Mouse (Mus musculus) heart, embryonic 10.5 days (tissue): ENCODE measurements around the gene Gm5089. TPM values are rescaled to one million over a fixed set of nuclear protein-coding genes. Genes with fewer than 3 reads are reported as not detected.

ENCODE experiments used
- DNase-seq: peaks from one replicate; pipeline ENCODE4 v3.0.0-alpha.2; 2017; ENCODE audit warnings: low spot score
- H3K27ac ChIP-seq: fragments of 300-500 bp; sonication (generic); 2 replicates; pipeline ENCODE4 v1.5.1; 2016; ENCODE audit warnings: mild to moderate bottlenecking
- H3K27me3 ChIP-seq: fragments of 300-500 bp; sonication (generic); 2 replicates; pipeline ENCODE4 v1.6.1; 2016; ENCODE audit warnings: mild to moderate bottlenecking; ENCODE audit not compliant: poor library complexity, insufficient read depth, severe bottlenecking
- H3K36me3 ChIP-seq: fragments of 300-500 bp; sonication (generic); 2 replicates; pipeline ENCODE4 v1.6.1; 2016; ENCODE audit warnings: mild to moderate bottlenecking, moderate library complexity
- H3K4me1 ChIP-seq: fragments of 300-500 bp; sonication (generic); 2 replicates; pipeline ENCODE4 v1.6.1; 2016; ENCODE audit warnings: mild to moderate bottlenecking
- H3K4me3 ChIP-seq: fragments of 300-500 bp; sonication (generic); 2 replicates; pipeline ENCODE4 v1.5.1; 2016; ENCODE audit warnings: mild to moderate bottlenecking, moderate library complexity
- H3K9me3 ChIP-seq: fragments of 300-500 bp; sonication (generic); 2 replicates; pipeline ENCODE4 v1.6.1; 2016; ENCODE audit warnings: mild to moderate bottlenecking, moderate library complexity
- WGBS: fragments of 180-500 bp; shearing (Covaris S2); methylation state at CpG from one replicate; pipeline ENCODE4 v1.1.7; 2016; 5-methylcytosine and 5-hydroxymethylcytosine counted together
- polyA plus RNA-seq: library from polyadenylated mRNA; unstranded; fragments of >200 nt; fragmentation: Nextera tagmentation; extraction: Ambion mirVana; gene quantifications from 2 replicates; pipeline ENCODE4 v1.2.1, GENCODE M21; 2016

The Gm5089 gene
- not detected in 2 replicates for polyA plus RNA-seq

DNA sequence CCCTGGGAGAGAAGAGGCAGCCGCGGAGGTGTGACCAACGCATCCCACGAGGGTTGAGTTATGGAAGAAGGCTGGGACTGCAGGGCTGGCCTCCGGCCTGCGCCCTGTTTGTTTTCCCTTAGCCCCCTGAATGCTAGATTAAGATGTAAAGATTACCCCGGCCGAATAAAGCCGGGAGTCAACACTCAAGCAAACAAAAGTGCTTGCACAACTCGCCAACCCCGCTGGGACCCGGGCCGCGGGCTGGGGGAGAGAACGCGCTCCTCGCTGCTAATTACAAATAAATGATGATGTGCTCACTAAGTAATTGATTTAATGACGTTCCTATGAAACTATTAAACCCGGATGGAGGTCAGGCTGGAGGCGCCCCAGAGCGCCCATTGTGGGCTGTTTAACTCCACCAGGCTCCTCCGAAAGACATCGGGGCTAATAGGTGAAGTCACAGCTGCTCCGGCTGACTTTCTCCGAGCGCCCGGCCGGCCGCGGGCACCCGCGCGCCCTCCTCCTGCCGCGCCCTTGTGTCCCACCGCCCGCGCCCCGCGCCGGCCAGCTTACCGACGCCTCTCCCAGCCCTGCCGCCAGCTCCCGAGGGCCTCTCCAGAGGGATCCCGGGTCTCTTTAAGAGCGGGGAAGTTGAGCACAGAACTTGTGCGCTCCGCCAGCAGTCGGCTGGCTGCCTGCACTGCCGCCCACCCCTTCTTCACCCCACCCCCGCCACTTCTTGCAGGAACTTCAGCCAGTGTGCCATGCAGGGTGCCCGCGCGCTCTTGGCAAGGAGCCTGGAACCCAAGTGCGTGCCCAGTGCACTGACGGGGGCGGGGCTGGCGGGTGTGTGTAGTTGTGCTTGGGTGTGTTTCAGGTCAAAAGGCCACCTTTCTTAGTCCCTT, at the start of gene Gm5089:
Gene Gm5089, minus strand, starts transcription at position 620 of the 887 bp plus-strand sequence.
- 1% methylated on average over 58 of the region's 59 CpGs for WGBS
- H3K27ac ChIP-seq, result peak within 1 kb of the TSS; percentile 47; the same call in 1 of the 2 replicates
- H3K4me1 ChIP-seq, result peaks cover 26% of the 10 kb centered on the region
- peak within 1 kb of the TSS; percentile 65 for H3K4me3 ChIP-seq
- DNase-seq, result no peak
- H3K27me3 ChIP-seq, result peaks cover 93% of the 10 kb centered on the region
- no peaks in the 10 kb centered on the region for H3K9me3 ChIP-seq
- no peaks in the 10 kb centered on the region for H3K36me3 ChIP-seq

DNA sequence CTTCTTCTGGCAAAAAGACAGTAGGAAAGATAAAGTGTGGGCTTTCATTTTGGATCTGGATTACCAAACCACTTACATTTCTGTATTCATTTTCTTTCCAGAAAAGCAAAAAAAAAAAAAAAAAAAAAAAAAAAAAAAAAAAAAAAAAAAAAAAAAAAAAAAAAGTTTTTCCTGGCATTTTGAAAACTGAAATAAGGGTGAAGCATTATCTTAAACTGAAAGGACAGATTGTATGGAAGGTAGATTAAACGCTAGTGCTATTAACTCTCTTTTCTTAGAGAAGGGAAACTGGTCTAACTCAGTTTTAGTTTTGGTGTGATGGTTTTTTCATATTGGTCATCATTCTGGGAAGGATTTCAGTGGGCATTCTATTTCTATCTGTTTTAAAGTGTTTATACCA, 41.1 kb upstream of the Gm5089 start:
- no peak for DNase-seq
- H3K27me3 ChIP-seq, result peaks cover 66% of the 10 kb centered on the region
- H3K4me3 ChIP-seq, result no peak overlapping the region
- H3K27ac ChIP-seq, result no peak overlapping the region
- 0 out of 2 replicates have a peak, but pooled peaks cover 5% of the 10 kb centered on the region for H3K4me1 ChIP-seq
- 61% methylated on average over 1 of the region's 1 CpGs for WGBS
- no peaks in the 10 kb centered on the region for H3K36me3 ChIP-seq
- no peaks in the 10 kb centered on the region for H3K9me3 ChIP-seq

DNA sequence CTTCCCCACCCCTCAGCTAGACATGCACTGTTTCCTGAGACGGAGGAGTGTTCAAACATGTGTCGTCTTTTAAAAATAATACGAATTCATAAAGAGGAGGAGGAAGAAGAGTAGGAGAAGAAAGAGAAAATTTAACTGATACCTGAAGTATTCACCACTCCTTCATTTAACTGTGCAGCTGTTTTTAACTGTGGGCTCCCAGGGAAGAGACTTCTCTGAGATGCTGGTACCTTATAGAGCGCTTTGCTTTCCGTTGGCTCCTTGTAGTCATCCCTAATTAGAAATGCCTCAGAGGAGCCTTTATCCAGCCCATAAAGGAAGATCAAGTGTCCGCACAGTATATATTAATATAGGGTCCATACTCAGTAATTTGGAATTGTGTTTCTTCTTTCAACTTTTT, 40.6 kb upstream of the Gm5089 start:
- WGBS, result 67% methylated on average over 6 of the region's 6 CpGs
- peak; percentile 6 for DNase-seq
- no peak overlapping the region for H3K27ac ChIP-seq
- peaks cover 71% of the 10 kb centered on the region for H3K27me3 ChIP-seq
- 0 out of 2 replicates have a peak, but pooled peaks cover 5% of the 10 kb centered on the region for H3K4me1 ChIP-seq
- H3K9me3 ChIP-seq, result no peaks in the 10 kb centered on the region
- H3K4me3 ChIP-seq, result no peak overlapping the region
- H3K36me3 ChIP-seq, result no peaks in the 10 kb centered on the region

DNA sequence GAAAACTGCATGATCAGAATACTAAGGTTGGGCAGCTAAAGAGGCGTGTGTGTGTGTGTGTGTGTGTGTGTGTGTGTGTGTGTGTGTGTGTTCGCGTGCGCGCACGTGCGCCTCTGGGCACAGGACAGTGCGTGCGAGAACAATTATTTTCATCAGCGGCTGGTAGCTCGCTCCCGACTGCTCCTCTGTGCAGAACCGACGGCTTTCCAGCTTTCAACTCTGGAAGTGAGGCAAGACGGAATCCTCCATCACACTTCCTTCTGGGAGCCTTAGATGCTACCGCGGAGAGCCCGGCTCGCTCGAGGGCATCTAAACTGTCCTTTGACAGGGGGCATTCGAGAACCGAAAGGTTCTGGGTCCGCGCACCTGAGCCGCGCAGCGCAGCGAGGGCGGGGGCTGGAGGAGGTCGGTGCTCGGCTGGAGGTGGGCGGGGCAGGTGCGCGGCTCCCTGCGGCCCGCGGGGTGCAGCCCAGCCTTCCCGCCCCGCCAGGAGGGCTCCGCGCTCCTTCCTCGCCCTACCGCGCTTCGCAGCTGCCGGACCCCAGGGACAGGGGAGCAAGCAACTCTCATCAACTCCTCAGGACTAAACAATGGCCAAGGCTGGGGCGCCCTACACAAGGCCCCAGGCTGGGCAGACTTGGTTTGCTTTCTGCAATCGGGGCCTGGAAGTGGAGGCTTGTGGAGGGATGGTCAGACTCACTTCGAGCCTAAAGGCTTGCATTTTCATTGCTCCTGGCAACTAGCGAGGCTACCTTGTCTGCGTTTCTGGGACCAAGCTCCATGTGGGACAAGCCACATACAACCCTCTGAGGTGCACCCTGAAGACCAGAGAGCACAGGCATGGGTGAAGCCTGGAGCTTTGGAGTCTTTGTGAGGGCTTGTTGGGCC, 39.8 kb upstream of the Gm5089 start, which contains the start of gene Gm10837:
Gene Gm10837, plus strand, starts transcription at position 146 of the 888 bp plus-strand sequence.
- DNase-seq, result peak; percentile 74
- no peak within 1 kb of the TSS for H3K27ac ChIP-seq
- under 1% methylated on average over 51 of the region's 51 CpGs for WGBS
- H3K27me3 ChIP-seq, result peaks cover 80% of the 10 kb centered on the region
- peak within 1 kb of the TSS; percentile 51 for H3K4me3 ChIP-seq
- no peaks in the 10 kb centered on the region for H3K36me3 ChIP-seq
- 0 out of 2 replicates have a peak, but pooled peaks cover 5% of the 10 kb centered on the region for H3K4me1 ChIP-seq
- no peaks in the 10 kb centered on the region for H3K9me3 ChIP-seq

DNA sequence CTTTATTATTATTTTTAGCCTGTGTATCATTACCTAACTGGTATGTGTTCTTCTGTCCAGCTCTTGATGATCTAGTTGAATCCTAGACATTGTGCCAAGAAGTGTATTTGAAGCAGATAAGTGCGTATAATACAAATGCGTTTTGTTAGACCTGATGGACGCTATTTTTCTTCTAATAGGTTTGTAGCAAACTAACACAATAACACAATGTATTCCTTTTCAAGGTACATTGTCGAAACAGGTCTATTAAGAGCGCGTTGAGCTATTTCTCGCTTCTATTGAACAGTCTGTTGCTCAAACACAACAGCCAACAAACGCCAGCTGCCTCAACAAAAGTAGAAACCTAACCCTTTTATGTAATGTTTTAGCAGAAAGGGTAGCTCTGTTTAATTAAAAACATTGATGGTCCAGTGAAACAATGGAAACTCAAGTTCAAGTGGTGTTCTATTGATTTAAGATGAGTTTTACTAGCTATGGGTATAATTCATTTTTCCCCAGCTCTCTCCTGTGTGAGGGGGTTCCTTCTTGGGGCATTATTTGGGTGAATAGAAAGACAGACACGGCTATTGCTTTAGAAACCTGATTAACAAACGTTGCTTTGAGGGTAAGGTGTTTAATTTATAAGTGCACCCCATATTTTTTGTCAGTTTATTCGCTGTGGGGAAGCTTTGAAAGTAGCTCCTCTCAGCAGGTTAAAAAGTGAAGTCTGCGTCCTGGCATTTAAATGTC, 38.9 kb upstream of the Gm5089 start:
- no peak overlapping the region for H3K4me3 ChIP-seq
- 4% methylated on average over 12 of the region's 12 CpGs for WGBS
- no peak overlapping the region for H3K27ac ChIP-seq
- H3K27me3 ChIP-seq, result peaks cover 88% of the 10 kb centered on the region
- DNase-seq, result peak; percentile 30
- no peaks in the 10 kb centered on the region for H3K9me3 ChIP-seq
- H3K36me3 ChIP-seq, result no peaks in the 10 kb centered on the region
- 0 out of 2 replicates have a peak, but pooled peaks cover 5% of the 10 kb centered on the region for H3K4me1 ChIP-seq

DNA sequence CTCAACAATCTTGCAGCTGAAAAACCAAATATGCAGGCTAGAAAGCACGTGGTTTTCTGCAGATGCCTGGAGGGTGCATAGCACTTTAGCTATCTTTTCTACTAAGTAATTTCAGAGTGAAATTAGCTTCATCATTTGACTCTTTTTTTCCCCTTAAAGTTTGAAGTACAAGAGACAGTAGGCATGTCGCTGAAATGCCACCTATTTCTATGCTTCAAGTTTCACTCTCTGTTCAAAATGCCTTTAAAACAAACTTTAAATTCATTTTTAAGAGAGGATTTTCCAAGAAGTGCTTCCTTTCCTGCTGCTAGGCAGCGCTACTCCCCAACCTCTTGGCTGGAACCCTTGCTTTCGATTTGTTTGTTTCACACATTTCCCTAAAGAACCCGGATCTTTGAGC, 38.1 kb upstream of the Gm5089 start:
- Histone ChIP-seq H3K36me3 (no peaks in the 10 kb centered on the region), H3K4me3 (no peak overlapping the region), H3K4me1 (0 out of 2 replicates have a peak, but pooled peaks cover 5% of the 10 kb centered on the region), H3K27me3 (peaks cover 94% of the 10 kb centered on the region), H3K27ac (no peak overlapping the region), H3K9me3 (no peaks in the 10 kb centered on the region)
- WGBS, result under 1% methylated on average over 5 of the region's 5 CpGs
- peak; percentile 48 for DNase-seq

DNA sequence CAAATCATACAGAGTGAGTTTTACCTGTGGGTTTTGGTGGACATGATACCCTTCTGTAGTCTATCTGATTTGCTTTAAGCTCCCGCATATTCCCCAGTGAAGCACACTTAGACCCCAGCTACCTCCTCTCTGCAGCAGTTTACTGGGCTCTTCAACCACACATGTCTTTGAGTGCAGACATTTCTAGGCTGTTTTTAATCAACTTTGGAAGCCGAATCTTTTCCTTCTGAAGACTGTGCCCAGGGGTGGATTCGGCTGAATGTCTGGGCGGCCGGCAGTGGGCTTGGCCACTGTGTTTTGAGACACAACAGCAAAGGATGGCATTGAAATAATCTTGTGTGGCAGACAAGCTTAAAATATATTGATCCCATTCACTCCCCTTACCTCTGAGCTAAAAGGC, 36.5 kb upstream of the Gm5089 start:
- no peaks in the 10 kb centered on the region for H3K36me3 ChIP-seq
- H3K27ac ChIP-seq, result no peak overlapping the region
- H3K9me3 ChIP-seq, result no peaks in the 10 kb centered on the region
- peaks cover 95% of the 10 kb centered on the region for H3K27me3 ChIP-seq
- H3K4me3 ChIP-seq, result no peak overlapping the region
- H3K4me1 ChIP-seq, result 0 out of 2 replicates have a peak, but pooled peaks cover 5% of the 10 kb centered on the region
- WGBS, result 5% methylated on average over 5 of the region's 5 CpGs
- peak; percentile 69 for DNase-seq

DNA sequence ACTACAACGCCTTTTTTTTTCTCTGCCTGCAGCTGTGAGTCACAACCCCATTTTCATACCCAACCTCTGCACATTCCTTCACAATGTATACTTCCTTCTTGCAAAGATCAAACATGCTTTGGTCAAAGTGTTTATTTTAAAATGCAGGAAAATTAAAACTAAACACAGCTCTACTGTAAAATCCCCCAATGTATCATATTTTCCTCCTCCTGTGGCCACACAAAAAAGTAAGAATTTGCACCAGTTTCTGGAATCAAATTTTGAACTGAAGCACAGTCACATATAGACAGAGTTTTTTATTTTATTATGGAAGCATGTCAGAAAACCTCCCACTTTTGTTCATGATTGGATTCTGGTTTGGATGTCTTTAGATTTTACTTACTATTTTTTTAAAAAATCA, 35.7 kb upstream of the Gm5089 start:
- H3K4me1 ChIP-seq, result 0 out of 2 replicates have a peak, but pooled peaks cover 5% of the 10 kb centered on the region
- DNase-seq, result peak; percentile 5
- H3K4me3 ChIP-seq, result no peak overlapping the region
- 23% methylated on average over 1 of the region's 1 CpGs for WGBS
- H3K27me3 ChIP-seq, result peaks cover 99% of the 10 kb centered on the region
- H3K36me3 ChIP-seq, result no peaks in the 10 kb centered on the region
- H3K27ac ChIP-seq, result no peak overlapping the region
- no peaks in the 10 kb centered on the region for H3K9me3 ChIP-seq

DNA sequence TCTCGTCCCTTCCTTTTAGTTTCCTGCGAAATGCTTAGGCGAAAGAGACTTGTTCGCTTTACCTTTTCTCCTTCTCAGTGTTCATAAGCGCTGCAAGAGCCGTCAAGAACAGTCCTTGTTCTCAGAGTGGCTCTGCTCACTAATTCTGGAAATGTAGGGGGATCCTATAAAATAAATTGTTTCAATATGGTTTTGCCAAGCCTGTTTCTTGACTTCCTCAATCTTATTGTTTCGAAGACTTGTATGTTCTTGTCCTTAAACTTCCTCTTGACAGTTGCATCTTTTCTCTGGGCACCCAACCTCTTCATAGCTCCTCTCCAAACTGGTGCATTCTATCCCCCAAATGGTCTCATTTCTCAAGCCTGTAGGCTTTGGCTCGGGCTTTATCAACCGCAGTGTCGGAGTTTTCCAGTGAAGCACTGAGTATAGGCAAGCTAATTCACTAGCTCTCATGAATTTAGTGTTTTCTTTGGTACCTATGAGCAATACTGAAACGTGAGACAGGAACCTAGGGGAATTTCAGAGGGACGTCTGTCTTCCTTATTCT, 34.8 kb upstream of the Gm5089 start:
- 2% methylated on average over 12 of the region's 12 CpGs for WGBS
- Histone ChIP-seq H3K4me1 (0 out of 2 replicates have a peak, but pooled peaks cover 3% of the 10 kb centered on the region), H3K4me3 (no peak overlapping the region), H3K36me3 (no peaks in the 10 kb centered on the region), H3K9me3 (no peaks in the 10 kb centered on the region), H3K27me3 (peaks cover 99% of the 10 kb centered on the region), H3K27ac (no peak overlapping the region)
- DNase-seq, result no peak

DNA sequence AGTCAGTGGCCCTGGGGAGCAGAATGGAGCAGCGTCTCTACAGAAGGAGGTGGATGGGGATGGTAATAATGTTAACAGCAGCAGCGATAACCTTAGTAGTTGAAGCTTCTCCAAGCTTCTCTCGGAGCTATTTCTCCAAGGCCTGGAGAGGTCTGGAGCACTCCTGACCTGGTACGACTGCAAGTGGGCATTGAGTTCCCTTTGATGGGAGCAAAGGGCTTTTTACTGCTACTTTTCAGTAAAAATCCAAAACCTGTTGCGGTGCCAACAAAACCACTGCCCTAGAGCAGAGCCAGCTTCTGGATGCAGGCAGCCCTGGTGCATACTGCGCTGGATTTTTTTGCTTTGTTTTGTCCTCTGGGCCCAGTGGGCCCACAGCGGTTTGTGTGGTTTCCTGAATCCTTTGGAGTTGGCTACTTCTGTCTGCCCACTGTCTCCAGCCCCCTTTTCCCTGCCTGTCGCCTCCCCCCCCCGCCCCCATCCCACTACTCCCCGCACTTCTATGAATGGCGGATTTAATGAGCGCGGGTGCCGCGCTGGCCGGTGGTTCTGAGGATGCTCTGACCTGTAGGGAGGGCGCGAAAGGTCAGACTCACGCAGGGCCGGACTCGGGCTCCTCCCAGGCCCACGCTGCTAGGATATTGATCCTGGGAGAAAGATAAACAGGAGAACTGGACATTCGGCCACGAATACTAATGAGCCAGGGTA, 34.1 kb upstream of the Gm5089 start:
- H3K4me1 ChIP-seq, result no peaks in the 10 kb centered on the region
- H3K4me3 ChIP-seq, result no peak overlapping the region
- H3K9me3 ChIP-seq, result no peaks in the 10 kb centered on the region
- peaks cover 99% of the 10 kb centered on the region for H3K27me3 ChIP-seq
- WGBS, result under 1% methylated on average over 24 of the region's 24 CpGs
- peak; percentile 73 for DNase-seq
- no peaks in the 10 kb centered on the region for H3K36me3 ChIP-seq
- no peak overlapping the region for H3K27ac ChIP-seq

DNA sequence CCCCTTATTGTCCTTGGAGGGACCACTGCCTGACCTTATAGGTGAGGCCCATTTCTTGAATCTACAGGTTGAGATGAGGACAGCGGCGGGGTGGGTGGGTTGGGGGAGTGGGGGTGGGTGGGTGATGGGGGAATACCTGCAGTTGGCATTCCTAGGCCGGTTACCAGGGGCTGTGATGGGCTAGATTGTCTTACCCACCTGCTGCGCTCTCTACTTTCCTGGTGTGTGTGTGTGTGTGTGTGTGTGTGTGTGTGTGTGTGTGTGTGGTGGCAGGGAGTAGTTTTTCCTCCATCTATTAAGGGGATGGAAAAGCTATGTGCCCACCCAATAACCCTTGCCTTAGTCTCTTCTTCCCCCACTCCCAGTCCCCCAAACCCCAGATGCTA, 33.5 kb upstream of the Gm5089 start:
- Histone ChIP-seq H3K4me1 (no peaks in the 10 kb centered on the region), H3K9me3 (no peaks in the 10 kb centered on the region), H3K4me3 (no peak overlapping the region), H3K36me3 (no peaks in the 10 kb centered on the region), H3K27me3 (peaks cover 100% of the 10 kb centered on the region), H3K27ac (no peak overlapping the region)
- WGBS, result 8% methylated on average over 4 of the region's 4 CpGs
- DNase-seq, result peak; percentile 63
